Mouse (Mus musculus): ENCODE measurements at regions not wholly inside any gene's neighbourhood (a gene's known extent, or its start where the extent isn't known, plus 50 kb on each side); places are given as distances from the start of the nearest gene placed in this dataset.

DNA sequence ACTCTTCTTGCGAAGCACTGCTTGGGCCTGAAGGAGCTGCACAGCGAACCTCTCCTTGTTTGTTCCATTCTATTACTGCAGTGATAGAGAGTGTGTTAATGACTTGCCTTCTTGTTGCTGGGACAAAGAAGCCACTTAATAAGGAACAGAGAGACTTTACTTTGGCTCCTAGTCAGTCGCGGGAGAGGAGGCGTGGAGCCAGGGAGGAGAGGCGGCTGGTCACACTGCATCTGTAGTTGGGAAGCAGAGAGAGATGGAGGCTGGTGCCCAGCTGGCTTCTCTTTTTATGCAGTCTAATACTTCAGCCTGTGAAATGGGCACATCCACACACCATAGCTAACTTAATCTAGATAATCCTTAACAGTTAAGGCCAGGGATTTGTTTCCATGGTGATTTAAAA, 159.4 kb upstream of the Kcnab2 start:
- TF ChIP-seq CTCF (IDR thresholded peaks at IDR 0.05; ENCODE audit: control insufficient read depth, insufficient read depth, low read length) (no peak), POLR2A (IDR thresholded peaks at IDR 0.05; ENCODE audit: borderline replicate concordance, control insufficient read depth, low read depth, low read length) (no peak)
